Mouse (Mus musculus) A20 (cell line): ENCODE data around the gene Sema4c.

ENCODE experiments used
- DNase-seq: peaks from one replicate; pipeline ENCODE4 v3.0.0-alpha.2; 2011; ENCODE audit warnings: low read depth, low spot score

Sema4c gene

DNA sequence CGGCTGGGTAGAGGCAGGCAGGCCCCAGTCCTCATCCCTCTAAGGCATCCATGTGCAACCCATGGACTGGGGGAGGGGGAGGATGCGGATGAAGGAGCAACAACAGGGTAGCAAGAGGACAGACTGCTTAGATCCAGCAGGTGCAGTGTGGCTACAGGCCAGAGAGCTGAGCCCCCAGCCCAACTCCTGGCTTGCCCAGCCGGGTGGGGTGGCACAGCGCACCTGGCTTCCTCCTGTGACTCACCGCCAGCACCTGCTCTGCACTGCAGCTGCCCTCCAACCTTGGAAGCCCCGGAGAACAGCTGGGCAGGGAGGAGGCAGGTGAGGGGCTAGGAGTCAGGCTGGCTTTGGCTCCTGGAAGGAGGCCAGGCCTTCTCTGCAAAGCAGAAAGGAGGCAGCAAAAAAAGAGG lies 21.8 kb upstream of the Sema4c start:
- peak; percentile 86 for DNase-seq

DNA sequence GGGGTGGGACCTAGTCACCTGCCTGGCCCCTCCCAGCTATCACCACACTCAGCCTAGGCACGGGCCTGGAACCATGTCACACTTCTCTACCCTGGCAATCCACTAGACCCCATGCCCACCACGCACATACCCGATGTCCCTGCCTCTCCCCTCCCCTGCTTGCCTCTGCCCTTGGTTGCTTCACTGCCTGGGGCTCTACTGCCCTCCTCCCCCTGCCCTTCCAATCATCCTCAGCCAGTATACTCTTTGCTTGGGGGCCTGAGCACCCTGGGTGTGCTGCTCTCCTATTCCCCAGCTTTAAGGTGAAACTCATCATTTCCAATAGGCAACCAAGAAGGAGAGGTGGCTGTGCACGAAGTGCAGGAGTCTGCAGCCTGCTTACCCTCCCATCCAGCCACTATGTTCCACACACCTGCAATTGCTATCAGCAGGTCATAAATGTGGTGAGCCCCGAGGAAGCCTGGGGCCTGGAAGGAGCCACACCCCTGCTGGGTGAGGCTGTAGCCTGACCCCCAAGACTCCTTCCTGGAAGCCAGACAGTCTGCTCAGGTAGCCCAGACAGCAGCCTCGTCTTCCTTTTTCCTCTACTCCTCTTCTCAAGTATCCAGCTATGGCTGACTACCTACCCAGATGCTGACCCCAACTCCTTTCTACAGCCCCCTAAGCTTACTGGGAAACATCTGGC lies 19.0 kb upstream of the Sema4c start:
- no peak for DNase-seq

DNA sequence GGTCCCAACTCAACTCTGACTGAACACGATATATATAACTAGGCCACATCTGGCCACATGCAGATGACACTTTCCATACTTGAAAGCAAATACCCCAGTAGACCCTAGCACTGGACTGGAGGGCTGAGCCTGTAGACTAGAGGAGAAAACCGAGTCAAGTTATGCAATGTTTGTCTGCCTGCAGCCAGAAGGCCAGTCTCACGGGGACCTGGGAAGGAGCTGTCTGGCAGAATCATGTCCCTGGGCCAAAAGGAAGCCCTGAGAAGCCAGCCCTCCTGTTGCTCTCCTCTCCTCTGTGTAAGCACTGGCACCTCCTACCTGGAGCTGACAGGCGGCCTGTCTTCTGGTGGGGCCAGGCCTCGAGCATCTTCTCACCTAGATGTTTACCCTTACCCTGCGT lies 17.2 kb upstream of the Sema4c start:
- no peak for DNase-seq

DNA sequence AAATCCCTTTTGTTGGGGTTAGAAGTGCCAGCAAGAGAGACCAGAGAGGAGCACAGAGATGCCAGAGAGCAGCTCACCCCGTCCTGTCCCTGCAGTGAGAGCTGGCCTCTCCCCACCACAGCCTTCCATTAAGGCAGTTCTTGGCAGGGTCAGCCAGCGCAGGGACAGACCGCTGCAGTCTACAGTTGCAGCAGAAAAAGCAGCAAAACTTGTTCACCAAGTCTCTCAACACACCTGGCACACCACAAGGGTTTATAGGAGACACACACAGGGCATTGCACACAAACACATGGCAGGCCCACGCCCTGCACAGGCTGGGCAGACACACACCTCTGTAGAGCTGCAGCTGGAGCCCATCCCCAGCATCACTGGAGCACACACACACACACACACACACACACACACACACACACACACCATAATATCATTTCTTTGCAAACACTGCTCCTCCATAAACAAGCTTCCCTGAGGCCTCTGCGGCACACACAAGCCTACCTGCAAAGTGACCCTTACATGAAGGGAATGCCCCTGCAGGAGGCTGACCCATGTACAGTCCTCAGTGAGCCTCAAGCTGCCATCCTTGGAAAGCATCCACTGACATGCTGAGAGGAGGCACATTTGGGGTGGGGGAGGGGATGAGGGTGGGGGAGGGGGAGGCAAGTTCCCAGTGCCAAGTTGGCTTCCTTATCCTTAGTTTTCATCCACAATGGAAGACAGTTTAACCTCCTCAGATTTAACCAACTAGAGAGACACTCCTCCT lies 16.2 kb upstream of the Sema4c start:
- no peak for DNase-seq

DNA sequence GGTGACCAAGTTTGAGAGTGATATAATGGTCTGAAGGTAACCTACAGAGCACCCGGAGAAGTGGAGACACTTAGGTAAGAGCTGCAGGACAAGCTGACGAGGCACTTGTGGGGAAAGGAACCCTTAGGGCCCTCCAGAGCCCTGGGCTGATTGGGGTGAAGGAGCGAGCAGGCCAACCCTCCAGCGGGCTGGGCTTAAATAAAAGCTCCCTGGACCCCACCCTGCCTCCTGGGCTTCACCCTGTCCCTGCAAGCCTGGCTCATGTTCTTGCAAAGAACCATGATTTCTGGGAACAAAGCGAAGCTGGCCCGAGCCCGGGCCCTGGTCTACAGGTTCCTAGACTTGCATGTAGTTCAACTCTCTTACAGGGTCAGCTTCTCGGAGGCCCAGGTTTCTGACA lies 15.4 kb upstream of the Sema4c start:
- DNase-seq: no peak

DNA sequence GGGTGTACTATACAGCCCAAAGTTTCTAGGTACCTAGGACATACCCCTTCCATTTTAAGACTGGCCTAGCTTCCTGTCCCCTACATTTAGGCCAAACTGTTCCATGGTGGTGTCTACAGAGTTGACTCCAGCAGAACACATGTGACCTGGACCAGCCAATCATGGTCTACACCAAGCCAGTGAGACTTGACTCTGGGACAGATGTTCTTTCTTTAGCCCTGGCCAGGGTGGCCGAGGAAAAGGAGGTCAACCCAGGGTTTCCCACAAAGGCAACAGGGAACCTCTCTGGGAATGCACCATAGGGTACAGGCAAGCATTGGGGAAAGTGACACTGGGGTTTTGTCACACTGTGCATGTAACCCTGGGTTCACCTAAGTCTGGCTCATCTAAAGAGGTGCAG lies 14.6 kb upstream of the Sema4c start:
- no peak for DNase-seq

DNA sequence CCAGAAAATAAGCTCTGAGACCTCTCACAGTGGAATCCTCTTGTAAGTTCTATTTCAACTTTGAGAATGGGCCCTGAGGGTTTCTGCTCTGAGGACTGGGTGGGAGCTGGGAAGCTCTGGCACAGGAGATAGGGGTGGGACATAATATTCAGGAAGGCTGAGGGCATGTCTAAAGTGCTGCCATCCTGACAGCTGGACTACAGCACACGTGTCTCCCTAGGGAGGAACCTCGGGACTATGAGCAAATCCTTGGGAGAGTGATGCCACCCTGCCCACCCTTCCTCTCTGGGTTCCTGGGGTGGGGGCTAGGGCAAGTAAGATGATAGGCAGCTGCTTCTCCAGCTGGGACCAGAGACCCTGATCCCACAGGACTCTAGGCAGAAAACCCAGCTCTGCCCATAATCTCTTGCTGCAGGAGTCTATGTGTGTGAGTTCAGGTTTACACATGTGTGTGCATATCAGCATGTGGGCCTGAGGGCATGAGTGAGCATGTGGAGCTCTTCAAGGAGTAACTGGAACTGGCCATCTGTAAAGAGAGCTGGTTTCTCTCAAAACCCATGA lies 14.1 kb upstream of the Sema4c start:
- DNase-seq: no peak

DNA sequence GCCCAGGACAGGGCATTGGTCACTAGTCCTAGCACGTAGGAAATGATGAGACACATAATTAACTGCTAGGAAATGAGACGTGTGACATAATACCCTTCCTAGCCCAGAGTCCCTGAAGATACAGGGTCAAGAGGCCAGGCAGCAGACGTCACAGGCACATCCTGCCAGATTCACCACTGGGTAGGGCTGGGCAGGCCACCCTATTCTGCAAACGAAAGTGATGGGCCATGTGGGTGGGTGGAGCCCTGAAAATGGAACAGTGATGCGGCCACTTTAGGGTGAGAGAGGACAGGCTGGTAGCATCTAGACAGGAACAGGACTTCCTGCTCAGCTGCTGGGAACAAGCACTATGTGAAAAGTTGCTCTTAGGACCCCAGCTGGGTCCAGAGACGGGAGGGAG lies 13.5 kb upstream of the Sema4c start:
- no peak for DNase-seq

DNA sequence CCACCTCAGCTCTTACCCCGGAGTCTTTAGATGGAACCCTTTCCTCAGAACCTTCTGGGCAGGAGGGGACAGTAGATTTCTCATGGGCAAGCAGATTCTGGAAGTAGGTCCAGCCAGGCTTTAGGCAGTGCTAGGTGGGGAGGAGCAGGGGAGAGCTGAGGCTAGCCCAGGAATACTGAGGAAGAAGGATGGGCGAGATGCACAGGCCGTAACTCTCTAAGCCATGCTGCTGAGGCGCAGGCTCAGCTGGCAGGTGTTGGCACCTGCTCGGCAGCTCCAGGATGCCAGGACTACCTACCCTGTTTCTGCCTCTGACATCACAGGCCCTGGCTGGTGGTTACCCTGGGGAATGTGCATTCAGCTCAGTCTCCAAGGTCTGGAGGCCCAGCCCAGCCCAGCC lies 12.2 kb upstream of the Sema4c start:
- DNase-seq: no peak

DNA sequence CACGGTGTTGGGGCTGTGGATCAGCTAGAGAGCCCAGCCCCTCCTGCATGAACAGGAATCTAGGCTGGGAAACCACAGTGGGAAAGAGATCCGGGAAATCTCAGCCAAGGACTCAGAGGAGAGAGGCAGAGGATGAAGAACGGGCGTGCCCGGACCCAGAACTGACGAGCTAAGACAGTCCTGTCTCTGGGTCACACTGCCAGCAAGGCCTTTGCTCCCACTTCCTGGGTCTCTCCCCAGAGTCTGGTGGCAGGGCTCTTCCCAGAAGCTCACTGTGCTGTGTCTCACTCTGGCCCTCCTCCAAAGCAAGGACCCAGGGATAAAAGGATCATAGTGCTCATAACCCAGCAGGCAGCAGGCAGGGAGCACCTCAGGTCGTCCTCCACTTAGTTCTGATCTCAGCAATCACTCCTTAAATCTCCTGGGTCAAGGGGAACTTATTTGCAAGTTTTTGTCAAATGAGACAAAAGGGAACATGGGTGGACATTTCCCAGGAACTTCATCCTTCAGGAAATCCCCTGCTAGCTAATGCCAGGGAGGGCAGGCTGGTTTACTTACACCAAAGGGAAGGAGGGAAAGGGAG lies 11.6 kb upstream of the Sema4c start:
- no peak for DNase-seq

DNA sequence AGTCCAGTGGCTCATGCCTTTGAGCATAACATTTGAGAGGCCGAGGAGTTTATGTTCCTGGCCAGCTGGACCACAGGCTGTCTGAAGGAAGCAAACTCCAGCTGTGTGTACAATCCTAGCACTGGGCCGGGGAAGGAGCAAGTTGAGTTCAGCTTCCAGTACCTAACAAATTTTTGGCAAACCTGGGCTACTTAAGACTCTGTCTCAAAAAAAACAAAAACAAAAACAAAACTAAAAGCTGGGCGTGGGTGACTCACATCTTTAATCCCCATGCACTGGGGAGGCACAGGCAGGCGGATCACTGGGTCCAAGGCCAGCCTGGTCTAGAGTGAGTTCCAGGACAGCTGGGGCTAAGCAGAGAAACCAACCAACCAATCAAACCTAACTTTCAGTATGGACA lies 10.6 kb upstream of the Sema4c start:
- DNase-seq: no peak

DNA sequence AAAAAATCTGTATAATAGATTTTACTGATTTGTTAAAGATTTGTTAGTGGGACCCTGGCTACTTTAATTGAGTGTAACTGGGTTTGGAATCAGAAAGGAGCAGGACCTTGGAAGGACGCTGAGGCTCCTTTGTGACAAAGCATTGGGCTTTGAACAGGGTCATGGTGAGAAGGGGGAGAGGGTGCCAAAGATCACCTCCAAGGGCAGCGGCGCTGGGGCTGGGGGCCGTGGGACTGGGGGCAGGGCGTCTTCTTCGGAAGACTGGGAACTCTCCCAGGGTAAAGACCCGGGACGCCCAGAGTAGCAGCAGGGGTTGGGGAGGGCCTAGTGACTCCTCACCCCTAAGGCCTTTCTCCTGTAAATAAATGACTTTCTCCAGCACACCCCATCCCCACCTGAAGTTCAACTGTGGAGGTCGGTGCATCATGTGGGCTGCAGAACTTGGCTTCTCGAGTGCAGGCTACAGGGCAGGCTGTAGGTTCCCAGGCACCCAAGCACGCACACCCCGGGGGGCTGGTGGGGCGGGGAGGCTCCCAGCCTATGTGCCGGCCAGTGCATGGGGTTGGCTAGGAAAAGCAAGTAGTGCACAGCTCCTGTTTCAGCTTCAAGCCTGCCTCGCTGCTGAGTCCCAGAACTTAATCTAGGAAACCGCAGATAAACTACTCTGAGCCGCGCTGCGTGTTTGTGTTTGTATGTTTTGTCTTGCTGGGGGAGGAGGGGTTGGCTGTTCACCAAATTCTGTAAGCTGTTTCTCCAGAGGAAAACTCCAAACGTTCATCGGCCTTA lies 9.9 kb upstream of the Sema4c start:
- DNase-seq: no peak

DNA sequence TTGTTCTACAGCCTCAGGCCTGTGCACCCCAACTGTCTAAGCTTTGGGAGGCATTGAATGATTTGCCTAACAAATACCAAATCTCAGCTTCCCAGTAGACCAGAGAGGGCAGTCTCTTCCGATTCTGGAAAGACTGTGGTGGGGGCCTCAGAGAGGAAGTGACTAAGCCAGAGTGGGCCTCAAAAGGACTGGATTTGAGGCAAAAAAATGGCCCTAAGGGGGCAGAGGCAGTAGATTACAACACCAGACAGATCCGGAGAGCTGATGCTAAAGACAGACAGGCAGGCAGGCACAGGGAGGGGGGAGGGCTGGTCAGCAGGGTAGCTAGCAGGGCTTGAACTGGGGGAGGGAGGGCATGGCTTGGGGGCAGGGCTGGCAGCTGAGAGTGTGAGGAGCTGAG lies 8.3 kb upstream of the Sema4c start:
- DNase-seq: no peak

DNA sequence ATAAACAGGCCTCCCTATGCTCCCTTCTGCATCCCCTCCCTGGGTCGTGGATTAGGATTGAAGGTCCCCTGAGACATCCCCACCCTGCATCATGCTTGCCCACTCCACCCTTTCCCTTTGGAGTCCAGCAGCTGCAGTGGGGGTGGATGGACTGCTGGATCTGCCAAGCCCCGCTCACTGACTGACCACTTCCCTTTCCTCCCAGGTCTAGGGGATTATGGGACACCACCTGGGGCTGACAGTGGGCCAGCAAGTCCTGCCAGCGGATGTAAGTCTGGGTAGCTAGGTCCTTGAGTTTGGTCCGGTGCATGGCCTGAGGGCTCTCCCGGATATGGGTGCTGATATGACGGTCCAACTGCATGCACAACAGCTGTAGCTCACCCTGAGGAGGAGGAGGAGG lies 6.0 kb upstream of the Sema4c start:
- no peak for DNase-seq

DNA sequence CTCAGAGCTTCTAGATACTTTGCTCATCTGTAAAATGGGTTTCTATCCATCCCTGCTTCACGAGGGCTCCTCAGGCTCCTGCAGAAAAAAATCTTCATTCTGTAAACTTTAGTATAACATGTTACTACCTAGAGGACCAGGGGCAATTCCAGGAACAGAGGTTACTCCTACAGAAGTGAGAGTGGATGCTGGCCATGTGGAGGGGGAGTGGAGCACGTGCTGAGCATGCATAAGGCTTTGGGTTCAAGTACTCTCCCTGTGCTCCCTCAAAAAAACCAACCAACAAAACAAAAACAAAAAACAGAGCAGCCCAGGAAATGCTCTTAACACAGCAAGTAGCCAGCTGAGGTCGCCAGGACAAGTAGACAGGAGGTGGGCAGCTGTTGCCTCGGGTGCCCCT lies 5.5 kb upstream of the Sema4c start:
- DNase-seq: no peak

DNA sequence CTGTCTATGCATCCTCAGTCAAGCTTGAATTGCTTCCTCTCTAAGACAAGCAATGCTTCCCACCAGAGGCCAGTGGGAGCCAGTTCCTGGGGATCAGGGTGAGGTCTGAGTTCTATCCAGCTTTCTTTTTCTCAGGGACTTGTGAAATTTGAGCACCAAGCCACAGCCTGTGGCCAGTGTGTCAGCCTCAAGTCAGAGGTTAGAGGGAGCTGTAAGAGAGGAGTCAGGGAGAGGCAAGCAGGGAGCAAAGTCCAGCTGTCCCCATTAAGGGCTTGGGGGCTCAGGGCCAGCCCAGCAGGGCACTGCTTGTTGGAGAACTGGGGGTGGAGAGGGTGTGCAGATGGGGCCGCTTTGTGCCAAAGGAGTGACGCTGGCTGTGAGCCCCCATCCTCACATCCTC lies 5.0 kb upstream of the Sema4c start:
- no peak for DNase-seq

DNA sequence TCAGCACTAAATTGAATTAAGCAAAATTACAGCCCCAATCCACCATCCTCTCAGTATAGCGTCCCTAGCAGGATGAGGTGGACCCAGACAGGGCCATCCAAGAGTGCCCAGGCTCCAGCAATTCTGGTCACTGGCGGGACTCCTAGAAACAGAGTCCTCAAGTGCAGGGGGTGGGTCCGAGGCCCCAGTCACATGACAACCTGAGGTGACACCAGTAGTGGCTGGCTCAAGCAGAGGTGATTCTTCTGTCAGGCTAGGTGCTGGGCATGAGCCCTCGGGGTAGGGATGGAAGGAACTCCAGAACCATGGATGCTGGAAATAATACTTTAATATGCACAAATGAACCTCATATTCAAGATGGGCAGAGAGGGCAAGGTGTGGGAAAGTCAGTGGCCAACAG lies 4.2 kb upstream of the Sema4c start:
- no peak for DNase-seq

DNA sequence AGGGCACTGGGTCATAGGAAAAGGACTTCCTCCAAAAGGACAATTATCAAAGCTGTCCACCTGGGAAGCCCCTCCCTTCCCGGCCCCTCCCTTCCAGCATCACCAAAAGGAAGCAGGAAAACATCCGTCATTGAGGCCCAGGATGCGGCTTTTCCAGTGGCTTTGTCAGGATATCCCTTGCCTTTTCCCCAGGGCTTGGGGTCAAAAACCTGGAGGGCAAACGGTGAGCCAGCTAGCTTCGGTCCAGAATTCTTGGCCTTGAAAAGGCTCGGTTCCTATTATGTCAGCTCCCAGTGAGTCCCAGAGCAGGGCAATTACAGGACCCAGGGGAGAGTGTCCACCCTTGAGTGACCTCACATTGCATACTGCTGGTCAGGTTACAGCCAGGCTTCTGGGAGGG lies 2.8 kb upstream of the Sema4c start:
- no peak for DNase-seq

DNA sequence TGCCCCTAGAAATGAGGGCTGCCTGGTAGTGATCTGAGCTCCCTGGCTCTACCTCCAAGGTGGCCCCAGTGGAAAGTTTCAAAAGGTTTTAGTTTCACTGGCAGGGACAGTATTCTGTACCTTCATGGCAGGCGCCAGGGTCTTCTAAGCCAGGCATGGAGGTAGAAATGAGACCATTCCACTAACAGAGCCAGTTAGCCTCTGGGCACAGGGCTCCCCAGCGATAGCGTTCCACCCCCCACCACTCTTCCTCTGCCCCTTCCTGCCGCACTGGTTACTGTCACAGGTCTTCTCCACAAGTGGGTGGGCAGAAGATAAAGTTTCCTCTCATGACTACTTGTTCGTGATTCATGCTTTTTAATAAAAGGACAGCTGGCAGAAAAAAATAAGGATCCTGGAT lies 1.7 kb upstream of the Sema4c start:
- DNase-seq: no peak

DNA sequence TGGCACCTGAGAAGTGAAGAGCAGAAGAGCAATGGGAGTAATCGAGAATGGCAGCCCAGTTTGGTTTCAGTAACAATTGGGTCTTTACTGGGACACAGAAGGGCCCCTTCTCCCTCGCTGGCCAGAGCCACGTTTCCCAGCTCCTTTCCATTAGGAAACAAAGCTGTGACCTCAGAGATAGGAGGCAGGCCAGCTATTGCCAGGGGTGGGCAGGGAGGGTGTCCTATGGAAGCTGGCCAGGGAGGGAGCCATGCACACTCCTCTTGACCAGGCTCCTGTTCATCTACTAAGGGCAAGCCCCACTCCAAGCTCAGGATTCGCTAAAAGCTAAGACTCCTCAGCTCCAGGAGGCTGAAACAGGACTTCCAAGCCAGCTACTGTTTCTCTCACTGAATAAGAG lies 1.1 kb upstream of the Sema4c start:
- no peak for DNase-seq

DNA sequence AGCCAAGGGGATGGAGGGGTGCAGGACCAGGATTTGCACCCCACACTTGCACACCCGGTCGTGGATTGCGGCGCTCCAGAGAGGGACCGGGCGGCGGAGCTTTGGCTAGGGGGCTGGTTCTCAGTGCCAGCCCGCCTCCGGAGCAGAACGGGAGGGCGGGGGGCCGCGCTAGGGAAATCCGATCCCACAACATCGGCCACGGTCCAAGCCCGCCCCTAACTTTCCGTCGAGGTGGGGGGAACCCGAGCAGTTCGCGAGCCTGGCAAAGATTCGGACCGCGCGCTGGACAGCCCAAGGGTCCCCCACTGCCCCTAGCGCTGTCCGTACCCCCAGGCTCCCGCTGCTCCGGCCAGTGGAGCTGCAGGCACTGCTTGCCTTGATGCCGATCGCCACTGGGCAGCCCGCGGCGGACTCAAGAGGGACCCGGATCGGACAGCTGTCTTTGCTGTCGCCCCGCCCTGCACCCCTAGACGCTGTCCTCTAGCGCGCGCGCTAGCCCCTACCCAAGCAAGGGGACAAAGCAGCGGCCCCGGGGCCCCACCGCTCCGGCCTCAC lies 615 bp downstream of the Sema4c start:
- DNase-seq: no peak
